Mouse (Mus musculus): ENCODE results near the gene Pxk. TPM values are rescaled to one million over a fixed set of nuclear protein-coding genes. Genes with fewer than 3 reads are reported as not detected.
A peak's percentile ranks its signal among the peaks of the same experiment; 100 is the strongest.

Gene Pxk
- polyA plus RNA-seq, 1 experiment from 2014 or later: 33.9 TPM

- Histone ChIP-seq H3K27ac (ENCODE audit: low read depth) (no peak overlapping the region; the same call in 1 of the 2 replicates), H3K4me1 (replicated peaks; ENCODE audit: control insufficient read depth, insufficient read depth, low read length) (peaks cover 6% of the 10 kb centered on the region; the same call in 1 of the 2 replicates), H3K9me3 (ENCODE audit: control insufficient read depth, low read length) (no peaks in the 10 kb centered on the region), H3K4me2 (ENCODE audit: low read length) (no peak overlapping the region), H3K4me3 (ENCODE audit: low read depth, low read length) (no peak overlapping the region), H3K36me3 (ENCODE audit: control insufficient read depth, insufficient read depth, low read length) (no peaks in the 10 kb centered on the region), H3K9ac (ENCODE audit: low read length) (no peak overlapping the region), H3K27me3 (replicated peaks; ENCODE audit: control insufficient read depth, insufficient read depth, low read length) (no peaks in the 10 kb centered on the region)
- DNase-seq (ENCODE audit: low spot score) (no peak), ATAC-seq (replicated peaks; ENCODE audit: low FRiP score, low TSS enrichment, low read depth) (no peak)
- WGBS: 62% methylated on average over 3 of the region's 3 CpGs
These were observed 35.3 kb upstream of the Pxk start for GRCm38 (mm10) chr14:8062537-8063301.

DNA sequence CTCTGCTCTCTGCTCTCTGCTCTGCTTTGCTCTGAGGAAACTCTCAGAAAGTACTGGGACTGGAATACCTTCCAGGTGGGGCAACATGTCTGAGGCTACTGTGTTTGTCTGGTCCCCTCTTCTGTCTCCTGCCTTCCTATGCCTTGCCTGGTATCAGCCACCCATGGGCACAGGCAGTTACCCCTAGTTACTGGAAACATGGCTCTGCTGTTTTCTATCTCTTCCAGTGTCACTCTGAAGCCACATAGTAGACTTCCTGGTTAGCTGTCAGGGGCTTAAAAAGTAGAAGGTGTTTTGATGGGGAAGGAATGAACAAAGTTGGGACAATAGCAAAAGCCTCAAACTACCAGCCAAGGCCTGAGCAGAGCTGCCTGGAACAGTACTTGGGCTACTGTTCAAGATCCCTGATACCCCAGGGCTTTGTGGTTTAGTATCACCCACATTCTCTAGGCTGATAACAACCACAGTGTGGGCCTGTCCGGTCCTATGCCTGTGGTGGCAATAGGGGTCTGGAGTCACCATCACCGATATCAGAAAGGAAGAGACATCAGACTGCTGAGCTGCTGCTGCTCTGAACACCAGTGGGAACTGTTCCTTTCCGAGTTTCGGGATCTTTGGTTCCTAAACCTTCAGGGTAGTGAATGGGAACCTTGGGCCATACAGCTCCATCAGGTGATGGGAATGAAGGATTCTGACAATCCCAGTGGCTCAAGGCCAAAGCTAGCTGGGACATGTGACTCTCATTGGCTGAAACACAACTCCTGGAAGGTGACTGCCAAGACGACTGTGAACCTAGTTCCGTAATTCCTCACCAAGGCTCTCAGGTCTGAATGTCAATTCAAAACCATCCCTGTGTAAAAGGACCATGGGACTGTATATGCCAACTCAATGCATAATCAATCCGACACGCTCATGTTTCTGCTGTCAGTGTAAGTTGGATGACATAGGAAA is 33.9 kb upstream of the Pxk start:
- no peak overlapping the region for H3K9ac ChIP-seq (ENCODE audit: low read length)
- peaks cover 6% of the 10 kb centered on the region; the same call in 1 of the 2 replicates for H3K4me1 ChIP-seq (replicated peaks; ENCODE audit: control insufficient read depth, insufficient read depth, low read length)
- no peak overlapping the region for H3K4me3 ChIP-seq (ENCODE audit: low read depth, low read length)
- no peak overlapping the region for H3K27ac ChIP-seq (ENCODE audit: low read depth)
- WGBS: 88% methylated on average over 8 of the region's 8 CpGs
- H3K27me3 ChIP-seq (replicated peaks; ENCODE audit: control insufficient read depth, insufficient read depth, low read length): no peaks in the 10 kb centered on the region
- no peaks in the 10 kb centered on the region for H3K36me3 ChIP-seq (ENCODE audit: control insufficient read depth, insufficient read depth, low read length)
- H3K4me2 ChIP-seq (ENCODE audit: low read length): no peak overlapping the region
- no peaks in the 10 kb centered on the region for H3K9me3 ChIP-seq (ENCODE audit: control insufficient read depth, low read length)
- no peak for DNase-seq (ENCODE audit: low spot score)
- ATAC-seq (replicated peaks; ENCODE audit: low FRiP score, low TSS enrichment, low read depth): no peak

GRCm38 (mm10) chr14:8080165-8080679 is 17.8 kb upstream of the Pxk start, which contains the start of gene Rpp14:
Gene Rpp14 (plus strand): TSS chr14:8080367.
- Histone ChIP-seq H3K27me3 (replicated peaks; ENCODE audit: control insufficient read depth, insufficient read depth, low read length) (no peaks in the 10 kb centered on the region), H3K4me2 (ENCODE audit: low read length) (peak within 1 kb of the TSS; percentile 81), H3K9me3 (ENCODE audit: control insufficient read depth, low read length) (no peaks in the 10 kb centered on the region), H3K9ac (ENCODE audit: low read length) (peak within 1 kb of the TSS; percentile 75), H3K27ac (ENCODE audit: low read depth) (peak within 1 kb of the TSS; percentile 97), H3K4me1 (replicated peaks; ENCODE audit: control insufficient read depth, insufficient read depth, low read length) (peaks cover 9% of the 10 kb centered on the region), H3K4me3 (ENCODE audit: low read depth, low read length) (peak within 1 kb of the TSS; percentile 72), H3K36me3 (ENCODE audit: control insufficient read depth, insufficient read depth, low read length) (peaks cover 18% of the 10 kb centered on the region)
- WGBS: under 1% methylated on average over 47 of the region's 47 CpGs
- DNase-seq (ENCODE audit: low spot score): peak; percentile 98
- peak; percentile 95 for ATAC-seq (replicated peaks; ENCODE audit: low FRiP score, low TSS enrichment, low read depth)

- H3K9ac ChIP-seq (ENCODE audit: low read length): peak overlapping the region; percentile 75
- peak overlapping the region; percentile 81 for H3K4me2 ChIP-seq (ENCODE audit: low read length)
- 4% methylated on average over 11 of the region's 11 CpGs for WGBS
- H3K4me3 ChIP-seq (ENCODE audit: low read depth, low read length): peak overlapping the region; percentile 72
- H3K27me3 ChIP-seq (replicated peaks; ENCODE audit: control insufficient read depth, insufficient read depth, low read length): no peaks in the 10 kb centered on the region
- no peaks in the 10 kb centered on the region for H3K9me3 ChIP-seq (ENCODE audit: control insufficient read depth, low read length)
- ATAC-seq (replicated peaks; ENCODE audit: low FRiP score, low TSS enrichment, low read depth): peak; percentile 52; the same call in 1 of the 2 replicates
- no peak for DNase-seq (ENCODE audit: low spot score)
- peaks cover 9% of the 10 kb centered on the region for H3K4me1 ChIP-seq (replicated peaks; ENCODE audit: control insufficient read depth, insufficient read depth, low read length)
- peak overlapping the region; percentile 97 for H3K27ac ChIP-seq (ENCODE audit: low read depth)
- peaks cover 22% of the 10 kb centered on the region for H3K36me3 ChIP-seq (ENCODE audit: control insufficient read depth, insufficient read depth, low read length)
These were observed 17.3 kb upstream of the Pxk start for GRCm38 (mm10) chr14:8080718-8081117.

GRCm38 (mm10) chr14:8082949-8083348 is 15.1 kb upstream of the Pxk start:
- ATAC-seq (replicated peaks; ENCODE audit: low FRiP score, low TSS enrichment, low read depth) (no peak), DNase-seq (ENCODE audit: low spot score) (no peak)
- H3K36me3 ChIP-seq (ENCODE audit: control insufficient read depth, insufficient read depth, low read length): peaks cover 42% of the 10 kb centered on the region
- no peak overlapping the region for H3K4me2 ChIP-seq (ENCODE audit: low read length)
- H3K4me1 ChIP-seq (replicated peaks; ENCODE audit: control insufficient read depth, insufficient read depth, low read length): peaks cover 9% of the 10 kb centered on the region
- 96% methylated on average over 1 of the region's 1 CpGs for WGBS
- H3K9ac ChIP-seq (ENCODE audit: low read length): no peak overlapping the region
- H3K27me3 ChIP-seq (replicated peaks; ENCODE audit: control insufficient read depth, insufficient read depth, low read length): no peaks in the 10 kb centered on the region
- no peak overlapping the region for H3K4me3 ChIP-seq (ENCODE audit: low read depth, low read length)
- no peak overlapping the region for H3K27ac ChIP-seq (ENCODE audit: low read depth)
- no peaks in the 10 kb centered on the region for H3K9me3 ChIP-seq (ENCODE audit: control insufficient read depth, low read length)

DNA sequence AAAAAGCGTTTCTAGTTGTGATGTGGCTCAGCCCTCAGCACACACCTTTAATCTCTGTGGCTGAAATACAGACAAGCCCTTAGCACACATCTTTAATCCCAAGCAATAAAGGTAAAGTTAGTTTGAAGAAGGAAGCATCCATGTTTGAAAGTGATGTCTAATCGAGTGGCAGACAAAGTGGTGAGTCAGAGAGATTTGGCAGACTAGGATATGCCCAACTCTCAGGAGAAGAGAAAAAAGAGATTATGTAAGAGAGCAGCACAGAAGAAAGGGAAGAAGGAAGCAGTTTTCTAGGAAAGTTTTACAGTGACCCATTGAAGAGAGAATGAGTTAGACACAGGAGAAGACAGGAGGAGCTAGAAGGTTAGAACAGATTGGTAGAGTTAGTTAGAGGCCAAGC is 9.0 kb upstream of the Pxk start:
- no peak overlapping the region for H3K27ac ChIP-seq (ENCODE audit: low read depth)
- H3K36me3 ChIP-seq (ENCODE audit: control insufficient read depth, insufficient read depth, low read length): peaks cover 66% of the 10 kb centered on the region
- no peak overlapping the region for H3K4me2 ChIP-seq (ENCODE audit: low read length)
- H3K9ac ChIP-seq (ENCODE audit: low read length): no peak overlapping the region
- H3K4me1 ChIP-seq (replicated peaks; ENCODE audit: control insufficient read depth, insufficient read depth, low read length): no peaks in the 10 kb centered on the region
- 81% methylated on average over 2 of the region's 2 CpGs for WGBS
- DNase-seq (ENCODE audit: low spot score) (no peak), ATAC-seq (replicated peaks; ENCODE audit: low FRiP score, low TSS enrichment, low read depth) (no peak)
- no peaks in the 10 kb centered on the region for H3K9me3 ChIP-seq (ENCODE audit: control insufficient read depth, low read length)
- no peaks in the 10 kb centered on the region for H3K27me3 ChIP-seq (replicated peaks; ENCODE audit: control insufficient read depth, insufficient read depth, low read length)
- no peak overlapping the region for H3K4me3 ChIP-seq (ENCODE audit: low read depth, low read length)

DNA sequence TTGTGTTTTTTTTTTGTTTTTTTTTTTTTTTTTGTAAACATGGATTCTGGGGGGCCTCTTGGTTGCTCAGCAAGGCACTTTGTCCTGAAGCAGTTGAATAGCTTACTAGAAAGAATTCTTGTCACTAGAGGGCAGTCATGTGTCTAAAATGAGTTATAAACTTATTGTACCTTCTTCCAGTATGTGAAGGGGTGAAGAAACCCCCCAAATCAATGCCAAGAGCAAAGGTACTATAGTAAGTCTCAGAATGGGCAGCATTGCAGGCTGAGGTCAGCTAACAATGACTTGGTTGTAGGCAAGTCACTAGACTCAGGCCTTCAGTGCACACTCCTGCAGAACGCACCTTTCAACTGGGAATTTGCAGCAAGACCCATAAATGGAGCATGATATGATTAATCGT is 5.4 kb upstream of the Pxk start:
- Histone ChIP-seq H3K36me3 (ENCODE audit: control insufficient read depth, insufficient read depth, low read length) (peaks cover 33% of the 10 kb centered on the region), H3K9me3 (ENCODE audit: control insufficient read depth, low read length) (no peaks in the 10 kb centered on the region), H3K27ac (ENCODE audit: low read depth) (no peak overlapping the region), H3K4me3 (ENCODE audit: low read depth, low read length) (no peak overlapping the region), H3K27me3 (replicated peaks; ENCODE audit: control insufficient read depth, insufficient read depth, low read length) (no peaks in the 10 kb centered on the region), H3K4me1 (replicated peaks; ENCODE audit: control insufficient read depth, insufficient read depth, low read length) (peaks cover 14% of the 10 kb centered on the region), H3K9ac (ENCODE audit: low read length) (no peak overlapping the region), H3K4me2 (ENCODE audit: low read length) (no peak overlapping the region)
- 93% methylated on average over 2 of the region's 2 CpGs for WGBS
- DNase-seq (ENCODE audit: low spot score) (no peak), ATAC-seq (replicated peaks; ENCODE audit: low FRiP score, low TSS enrichment, low read depth) (no peak)

DNA sequence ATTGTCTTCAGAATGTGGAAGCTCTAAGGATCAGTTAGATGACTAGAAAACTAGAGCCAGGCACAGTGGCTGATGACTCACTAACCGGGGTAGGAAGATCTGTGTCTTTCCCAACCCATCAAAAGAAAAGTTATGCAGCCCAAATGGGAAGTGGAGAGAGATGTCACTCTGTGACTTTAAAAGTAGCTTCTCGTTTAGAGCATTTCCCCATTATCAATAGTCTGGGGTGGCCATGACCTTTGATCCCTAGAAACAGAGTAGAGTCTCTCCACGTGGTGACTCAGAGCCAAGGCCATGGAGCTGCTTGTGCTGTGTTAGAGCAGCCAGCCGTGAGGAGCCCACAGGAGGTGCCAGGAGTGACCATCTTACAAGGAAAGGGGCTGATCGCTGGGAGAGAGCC is 4.6 kb upstream of the Pxk start:
- Histone ChIP-seq H3K27ac (ENCODE audit: low read depth) (no peak overlapping the region), H3K9me3 (ENCODE audit: control insufficient read depth, low read length) (no peaks in the 10 kb centered on the region), H3K27me3 (replicated peaks; ENCODE audit: control insufficient read depth, insufficient read depth, low read length) (no peaks in the 10 kb centered on the region), H3K36me3 (ENCODE audit: control insufficient read depth, insufficient read depth, low read length) (peaks cover 28% of the 10 kb centered on the region), H3K9ac (ENCODE audit: low read length) (no peak overlapping the region), H3K4me3 (ENCODE audit: low read depth, low read length) (no peak overlapping the region), H3K4me1 (replicated peaks; ENCODE audit: control insufficient read depth, insufficient read depth, low read length) (peaks cover 17% of the 10 kb centered on the region), H3K4me2 (ENCODE audit: low read length) (no peak overlapping the region)
- DNase-seq (ENCODE audit: low spot score) (no peak), ATAC-seq (replicated peaks; ENCODE audit: low FRiP score, low TSS enrichment, low read depth) (no peak)
- WGBS: 62% methylated on average over 5 of the region's 5 CpGs
